Comparison of ENCODE assay signal across 19 mouse cellular contexts in the genomic region with DNA sequence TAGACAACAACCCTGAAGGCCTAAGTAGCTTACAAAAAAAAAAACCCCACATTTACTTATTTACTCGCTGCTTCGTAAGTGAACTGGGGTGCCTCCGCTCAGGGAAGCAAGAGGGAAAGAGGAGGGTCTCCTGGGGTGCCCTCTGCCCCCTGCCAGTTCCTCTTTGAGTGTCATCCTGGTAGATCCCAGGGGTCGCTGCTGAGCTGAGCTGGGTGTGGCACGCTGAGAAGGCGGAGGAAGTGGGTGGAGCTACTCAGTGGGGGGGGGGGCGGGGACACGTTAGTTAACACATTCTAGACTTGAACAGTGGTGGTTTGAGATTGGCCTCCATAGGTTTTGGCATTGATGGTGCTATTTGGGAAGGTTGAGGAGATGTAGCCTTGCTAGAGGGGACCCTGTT. TPM values are rescaled to one million over a fixed set of nuclear protein-coding genes. Genes with fewer than 3 reads are reported as not detected.
DNase-seq lines count a peak whose midpoint lies in the region; ATAC-seq and TF ChIP-seq lines count a peak whose summit lies in the region.
"Had no signal": no experiment of that assay in that cellular context is flagged by ENCODE, and none has a peak within 500 bp of the region (broad histone marks: within the 10 kb centered on the region; RNA-seq: fewer than 3 reads in every experiment).

No protein-coding gene starts in this region.

- no peak overlapping the region for H3K4me3 ChIP-seq in intestine, postnatal 0 days (ENCODE audit: low read depth, low read length)
- no peak overlapping the region for H3K4me3 ChIP-seq in intestine, embryonic 15.5 days (replicated peaks)
- H3K4me3 ChIP-seq in liver, embryonic 14.5 days (ENCODE audit: insufficient read depth in 1 of 2, low read depth in 2 of 2, low read length in 2 of 2), result no peak overlapping the region
- H3K4me3 ChIP-seq: embryonic facial prominence, embryonic 10.5 days; erythroblast, embryonic 14.5 days; limb, embryonic 15.5 days; megakaryocyte, embryonic 14.5 days; neural tube, embryonic 12.5 days had no signal

- no peak for ATAC-seq in intestine, postnatal 0 days
- no peak for ATAC-seq in intestine, embryonic 15.5 days
- ATAC-seq in liver, embryonic 14.5 days (ENCODE audit: insufficient read depth), result no peak
- ATAC-seq: forebrain, embryonic 14.5 days had no signal

- no peaks in the 10 kb centered on the region for H3K36me3 ChIP-seq in intestine, postnatal 0 days (ENCODE audit: control insufficient read depth, insufficient read depth)
- no peaks in the 10 kb centered on the region for H3K36me3 ChIP-seq in intestine, embryonic 15.5 days
- H3K36me3 ChIP-seq in liver, embryonic 14.5 days (replicated peaks; ENCODE audit: control insufficient read depth, insufficient read depth, low read depth), result no peaks in the 10 kb centered on the region
- H3K36me3 ChIP-seq: embryonic facial prominence, embryonic 10.5 days; limb, embryonic 15.5 days; neural tube, embryonic 12.5 days had no signal

- H3K27ac ChIP-seq in intestine, postnatal 0 days (ENCODE audit: low read depth, low read length), result no peak overlapping the region
- H3K27ac ChIP-seq in intestine, embryonic 15.5 days, result no peak overlapping the region
- no peak overlapping the region for H3K27ac ChIP-seq in liver, embryonic 14.5 days
- H3K27ac ChIP-seq: embryonic facial prominence, embryonic 10.5 days; limb, embryonic 15.5 days; neural tube, embryonic 12.5 days had no signal

- no peaks in the 10 kb centered on the region for H3K4me1 ChIP-seq in intestine, postnatal 0 days (replicated peaks; ENCODE audit: control insufficient read depth, insufficient read depth, low read length)
- no peaks in the 10 kb centered on the region for H3K4me1 ChIP-seq in intestine, embryonic 15.5 days (replicated peaks)
- no peaks in the 10 kb centered on the region for H3K4me1 ChIP-seq in liver, embryonic 14.5 days (replicated peaks; ENCODE audit: control insufficient read depth in 2 of 2, insufficient read depth in 2 of 2, low read length in 1 of 2)

- 47% methylated on average over 8 of the region's 8 CpGs for WGBS in intestine, postnatal 0 days
- WGBS in intestine, embryonic 15.5 days, result 58% methylated on average over 8 of the region's 8 CpGs
- WGBS in liver, embryonic 14.5 days (ENCODE audit: insufficient replicate concordance), result 23% methylated on average over 8 of the region's 8 CpGs

- peak; percentile 16; the same call in 1 of the 2 replicates for TF ChIP-seq CTCF in intestine, postnatal 0 days (IDR thresholded peaks at IDR 0.05; ENCODE audit: low read depth)
- peak; percentile 51; the same call in 1 of the 2 replicates for TF ChIP-seq CTCF in liver, embryonic 14.5 days (IDR thresholded peaks at IDR 0.05; ENCODE audit: low read depth)

- H3K27me3 ChIP-seq in intestine, postnatal 0 days (replicated peaks; ENCODE audit: control insufficient read depth, insufficient read depth, low read length), result no peaks in the 10 kb centered on the region
- H3K27me3 ChIP-seq in intestine, embryonic 15.5 days (replicated peaks), result no peaks in the 10 kb centered on the region
- no peaks in the 10 kb centered on the region for H3K27me3 ChIP-seq in liver, embryonic 14.5 days (ENCODE audit: control insufficient read depth, insufficient read depth, low read length)
- H3K27me3 ChIP-seq: limb, embryonic 15.5 days; neural tube, embryonic 12.5 days had no signal

- H3K9me3 ChIP-seq in intestine, postnatal 0 days (ENCODE audit: control insufficient read depth), result no peaks in the 10 kb centered on the region
- H3K9me3 ChIP-seq in intestine, embryonic 15.5 days, result no peaks in the 10 kb centered on the region
- no peaks in the 10 kb centered on the region for H3K9me3 ChIP-seq in liver, embryonic 14.5 days (ENCODE audit: control insufficient read depth, low read length)
- H3K9me3 ChIP-seq: limb, embryonic 15.5 days; megakaryocyte, embryonic 14.5 days; neural tube, embryonic 12.5 days had no signal

- no peak for TF ChIP-seq EP300 in liver, embryonic 14.5 days (IDR thresholded peaks at IDR 0.05; ENCODE audit: low read depth)

- DNase-seq in ES-CJ7 (ENCODE audit: low read depth, low spot score), result peak; percentile 66
- DNase-seq in liver, embryonic 14.5 days (ENCODE audit: low read depth in 3 of 3, low spot score in 3 of 3), result no peak
- DNase-seq in thymus, postnatal 14 days, result peak; percentile 56
- no peak for DNase-seq in adrenal gland, adult 2 months
- no peak for DNase-seq in gastrocnemius, postnatal 10 days
- no peak for DNase-seq in right cerebral cortex, postnatal 4 days
- DNase-seq: adrenal gland, postnatal 25 days; cerebellum, adult 18-20 months; cerebellum, postnatal 36 days; heart, adult 18-20 months; heart, postnatal 4 days had no signal

- H3K4me2 ChIP-seq in intestine, postnatal 0 days (replicated peaks; ENCODE audit: low read depth), result no peak overlapping the region
- H3K4me2 ChIP-seq in intestine, embryonic 15.5 days (replicated peaks), result no peak overlapping the region
- H3K4me2 ChIP-seq in liver, embryonic 14.5 days (ENCODE audit: low read depth), result no peak overlapping the region
- H3K4me2 ChIP-seq: limb, embryonic 15.5 days; neural tube, embryonic 12.5 days had no signal

- H3K9ac ChIP-seq in intestine, postnatal 0 days (ENCODE audit: low read depth, low read length), result no peak overlapping the region
- H3K9ac ChIP-seq in intestine, embryonic 15.5 days, result no peak overlapping the region
- no peak overlapping the region for H3K9ac ChIP-seq in liver, embryonic 14.5 days (replicated peaks)
- H3K9ac ChIP-seq: limb, embryonic 15.5 days; neural tube, embryonic 12.5 days had no signal

RNA-seq across cellular contexts. Expression of a gene that starts 11.2 kb away (rescaled TPM):
- polyA plus RNA-seq in intestine, postnatal 0 days (2015; fragmentation: Nextera tagmentation; extraction: Ambion mirVana), result 5.9 and 6.6 TPM in 2 replicates
- polyA plus RNA-seq in intestine, embryonic 15.5 days (2015; fragmentation: Nextera tagmentation; extraction: Ambion mirVana), result 12.2 and 14.0 TPM in 2 replicates
- polyA plus RNA-seq in liver, embryonic 14.5 days (2012; rRNA removed), result 3.8 and 7.6 TPM in 2 replicates
- 10.1 TPM in 2 replicates for polyA plus RNA-seq in liver, embryonic 14.5 days (2014; fragmentation: Nextera tagmentation; extraction: Ambion mirVana)
- total RNA-seq in adrenal gland, adult 2 months (2021), result 10 to 100 TPM in 1 of 2 experiments, 1 to 10 TPM in 1; 7.5 to 10.4 TPM
- 3.5 and 4.4 TPM in 2 replicates for polyA plus RNA-seq in adrenal gland, adult 2 months (2012; rRNA removed)
- 1 to 10 TPM; 6.2 to 9.3 TPM for total RNA-seq in gastrocnemius, postnatal 10 days (2021)

Comparison
In these comparisons a context has a peak if more than half of its experiments do, and no peak if none do; other contexts are left out.
1. DNase-seq: peak in ES-CJ7 (single experiment) and thymus, postnatal 14 days (single experiment); none in liver, embryonic 14.5 days (0 of 3), adrenal gland, adult 2 months (single experiment), gastrocnemius, postnatal 10 days (single experiment) and right cerebral cortex, postnatal 4 days (single experiment).